Mouse (Mus musculus): ENCODE results near the gene 2210418O10Rik. TPM values are rescaled to one million over a fixed set of nuclear protein-coding genes. Genes with fewer than 3 reads are reported as not detected.

The 2210418O10Rik gene
- polyA plus RNA-seq (2015; fragmentation: Nextera tagmentation; extraction: Ambion mirVana): 3.6 and 8.3 TPM in 2 replicates

GRCm38 (mm10) chr2:176226269-176226668 is at the start of gene 2210418O10Rik:
2210418O10Rik (plus strand) TSS chr2:176226569.

Other genes starting within 250 kb of the 2210418O10Rik start
- gene Gm2004, start 76.7 kb upstream of the 2210418O10Rik start, polyA plus RNA-seq (2015; fragmentation: Nextera tagmentation; extraction: Ambion mirVana): 0.15 and 0.49 TPM in 2 replicates
- not detected in 2 replicates for gene Gm11009, start 92.9 kb downstream of the 2210418O10Rik start, polyA plus RNA-seq (2015; fragmentation: Nextera tagmentation; extraction: Ambion mirVana)
- 4.1 and 5.9 TPM in 2 replicates for gene Gm14435, start 197.0 kb downstream of the 2210418O10Rik start, polyA plus RNA-seq (2015; fragmentation: Nextera tagmentation; extraction: Ambion mirVana)